Mouse (Mus musculus): ENCODE measurements at regions not wholly inside any gene's neighbourhood (a gene's known extent, or its start where the extent isn't known, plus 50 kb on each side); places are given as distances from the start of the nearest gene placed in this dataset.

DNA sequence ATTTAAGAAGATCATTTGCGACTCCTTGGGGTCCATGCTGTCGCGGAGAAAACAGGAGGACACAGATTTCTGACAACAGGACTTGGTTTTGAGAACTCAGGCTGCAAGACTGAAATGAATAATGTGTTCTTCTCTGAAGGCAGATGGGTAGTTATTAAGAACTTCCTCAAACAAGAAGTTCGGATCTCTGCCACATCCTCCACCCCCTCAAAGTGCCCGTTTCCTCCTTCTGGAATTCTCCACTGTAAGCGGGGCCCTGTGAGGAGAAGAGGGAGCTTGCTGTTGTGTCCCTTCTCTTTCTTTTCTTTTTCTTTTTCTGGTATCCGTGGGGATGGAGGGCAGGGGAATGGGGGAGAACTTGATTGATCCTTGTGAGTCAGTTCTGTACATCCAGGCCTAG is 118.9 kb downstream of the 1700020N01Rik start:
- Histone ChIP-seq H3K4me2 (ENCODE audit: insufficient read depth, low read depth, poor library complexity, severe bottlenecking) (no peak overlapping the region), H3K9me3 (replicated peaks; ENCODE audit: low read length) (no peaks in the 10 kb centered on the region), H3K27me3 (replicated peaks) (no peaks in the 10 kb centered on the region), H3K9ac (ENCODE audit: insufficient read depth, low read depth) (no peak overlapping the region), H3K36me3 (replicated peaks in 1 of 2; ENCODE audit: control insufficient read depth in 1 of 2, insufficient read depth in 1 of 2, low read length in 1 of 2) (no peaks in the 10 kb centered on the region), H3K4me1 (ENCODE audit: control insufficient read depth in 1 of 2, insufficient read depth in 2 of 2) (peaks cover 0 to 5% of the 10 kb centered on the region in 2 experiments; a peak in 1 of 4 replicates), H3K79me2 (replicated peaks; ENCODE audit: control insufficient read depth, extremely low read depth, insufficient read depth, poor library complexity, severe bottlenecking) (no peaks in the 10 kb centered on the region), H3K4me3 (replicated peaks in 1 of 3; ENCODE audit: low read depth in 2 of 3, low read length in 2 of 3, poor library complexity in 1 of 3) (no peak overlapping the region), H3K27ac (ENCODE audit: insufficient read depth, low read depth) (no peak overlapping the region)
- dilution Hi-C loops (cut with MboI; ENCODE audit: extremely low pct_ligation_motif_present, extremely low pct_unique_long_range_greater_than_20kb, low sequenced_read_pairs), result no loop called here
- DNase-seq (ENCODE audit: extremely low read depth), result no peak
- in situ Hi-C loops (cut with MboI; ENCODE audit: low pct_ligation_motif_present, low pct_unique_long_range_greater_than_20kb, low sequenced_read_pairs), result no loop called here
- no peak for TF ChIP-seq MEF2A (IDR thresholded peaks at IDR 0.05; ENCODE audit: borderline replicate concordance, low read depth, low read length)
- no peak for TF ChIP-seq MXI1 (IDR thresholded peaks at IDR 0.05; ENCODE audit: low read depth, low read length)
- TF ChIP-seq MAX (IDR thresholded peaks at IDR 0.05; ENCODE audit: low read length), result no peak
- TF ChIP-seq SIN3A (IDR thresholded peaks at IDR 0.05; ENCODE audit: low read length), result no peak
- no peak for TF ChIP-seq NRF1 (IDR thresholded peaks at IDR 0.05; ENCODE audit: low read depth, low read length)

DNA sequence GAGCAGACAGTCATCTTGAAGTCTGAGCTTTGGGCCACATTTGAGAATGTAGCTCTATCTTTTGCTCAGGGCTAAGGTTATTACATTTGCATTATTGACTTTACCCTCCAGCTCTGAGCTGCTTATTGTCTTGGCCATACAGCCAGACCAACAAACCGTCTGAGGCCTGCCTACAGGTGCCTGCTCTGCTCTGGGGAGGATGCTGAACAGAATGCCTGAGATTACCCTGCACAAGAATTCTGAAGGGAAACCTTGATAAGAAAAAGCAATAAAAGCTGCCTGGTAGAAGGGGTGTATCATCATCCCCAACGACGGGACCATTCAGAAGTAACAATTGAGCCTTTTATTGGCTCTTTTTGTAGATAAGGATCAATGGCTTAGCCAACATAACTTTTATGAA is 119.9 kb downstream of the 1700020N01Rik start:
- Histone ChIP-seq H3K79me2 (replicated peaks; ENCODE audit: control insufficient read depth, extremely low read depth, insufficient read depth, poor library complexity, severe bottlenecking) (no peaks in the 10 kb centered on the region), H3K4me3 (replicated peaks in 1 of 3; ENCODE audit: low read depth in 2 of 3, low read length in 2 of 3, poor library complexity in 1 of 3) (no peak overlapping the region), H3K27ac (ENCODE audit: insufficient read depth, low read depth) (no peak overlapping the region), H3K36me3 (replicated peaks in 1 of 2; ENCODE audit: control insufficient read depth in 1 of 2, insufficient read depth in 1 of 2, low read length in 1 of 2) (no peaks in the 10 kb centered on the region), H3K9ac (ENCODE audit: insufficient read depth, low read depth) (no peak overlapping the region), H3K9me3 (replicated peaks; ENCODE audit: low read length) (no peaks in the 10 kb centered on the region), H3K4me2 (ENCODE audit: insufficient read depth, low read depth, poor library complexity, severe bottlenecking) (no peak overlapping the region), H3K27me3 (replicated peaks) (no peaks in the 10 kb centered on the region), H3K4me1 (ENCODE audit: control insufficient read depth in 1 of 2, insufficient read depth in 2 of 2) (peaks cover 5 to 14% of the 10 kb centered on the region in 2 experiments; a peak in 3 of 4 replicates)
- TF ChIP-seq JUND (conservative IDR thresholded peaks at IDR 0.05; ENCODE audit: low read depth, low read length), result no peak
- no peak for TF ChIP-seq JUN (IDR thresholded peaks at IDR 0.05; ENCODE audit: insufficient read depth, low read depth, low read length)
- no peak for DNase-seq (ENCODE audit: extremely low read depth)
- dilution Hi-C loops (cut with MboI; ENCODE audit: extremely low pct_ligation_motif_present, extremely low pct_unique_long_range_greater_than_20kb, low sequenced_read_pairs) (no loop called here), in situ Hi-C loops (cut with MboI; ENCODE audit: low pct_ligation_motif_present, low pct_unique_long_range_greater_than_20kb, low sequenced_read_pairs) (no loop called here)

DNA sequence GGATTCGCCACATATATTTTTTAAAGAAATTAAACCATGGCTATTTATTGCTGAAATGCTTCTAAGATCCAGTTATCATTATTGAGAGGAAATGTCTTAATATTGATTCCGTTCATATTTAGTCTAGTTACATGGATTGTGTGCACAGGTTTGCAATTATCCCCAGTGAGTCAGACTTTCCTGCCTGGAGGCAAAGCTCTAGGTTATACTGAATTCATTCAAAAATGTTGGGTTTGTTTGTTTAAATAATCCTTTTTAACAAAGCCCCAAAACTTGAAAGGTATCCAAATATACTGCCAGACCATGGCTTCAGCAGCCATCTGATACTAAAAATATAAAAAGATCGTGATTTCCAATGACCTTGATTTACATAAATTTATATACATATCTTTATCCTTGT is 122.5 kb downstream of the 1700020N01Rik start:
- H3K36me3 ChIP-seq (replicated peaks in 1 of 2; ENCODE audit: control insufficient read depth in 1 of 2, insufficient read depth in 1 of 2, low read length in 1 of 2), result no peaks in the 10 kb centered on the region

More for the DNA sequence above, 122.5 kb downstream of the 1700020N01Rik start:
- Histone ChIP-seq H3K9me3 (replicated peaks; ENCODE audit: low read length) (no peaks in the 10 kb centered on the region), H3K27me3 (replicated peaks) (no peaks in the 10 kb centered on the region), H3K4me1 (ENCODE audit: control insufficient read depth in 1 of 2, insufficient read depth in 2 of 2) (peaks cover 5 to 16% of the 10 kb centered on the region in 2 experiments; a peak in 3 of 4 replicates), H3K27ac (ENCODE audit: insufficient read depth, low read depth) (no peak overlapping the region), H3K9ac (ENCODE audit: insufficient read depth, low read depth) (no peak overlapping the region), H3K4me2 (ENCODE audit: insufficient read depth, low read depth, poor library complexity, severe bottlenecking) (no peak overlapping the region), H3K79me2 (replicated peaks; ENCODE audit: control insufficient read depth, extremely low read depth, insufficient read depth, poor library complexity, severe bottlenecking) (no peaks in the 10 kb centered on the region), H3K4me3 (replicated peaks in 1 of 3; ENCODE audit: low read depth in 2 of 3, low read length in 2 of 3, poor library complexity in 1 of 3) (no peak overlapping the region)
- dilution Hi-C loops (cut with MboI; ENCODE audit: extremely low pct_ligation_motif_present, extremely low pct_unique_long_range_greater_than_20kb, low sequenced_read_pairs) (no loop called here), in situ Hi-C loops (cut with MboI; ENCODE audit: low pct_ligation_motif_present, low pct_unique_long_range_greater_than_20kb, low sequenced_read_pairs) (no loop called here)
- no peak for DNase-seq (ENCODE audit: extremely low read depth)
- TF ChIP-seq MEF2A (IDR thresholded peaks at IDR 0.05; ENCODE audit: borderline replicate concordance, low read depth, low read length) (no peak), CHD2 (IDR thresholded peaks at IDR 0.05; ENCODE audit: low read length) (no peak)

Measured in CH12.LX (cell line).